Comparison of ENCODE assay signal across 12 mouse cellular contexts in the genomic region with DNA sequence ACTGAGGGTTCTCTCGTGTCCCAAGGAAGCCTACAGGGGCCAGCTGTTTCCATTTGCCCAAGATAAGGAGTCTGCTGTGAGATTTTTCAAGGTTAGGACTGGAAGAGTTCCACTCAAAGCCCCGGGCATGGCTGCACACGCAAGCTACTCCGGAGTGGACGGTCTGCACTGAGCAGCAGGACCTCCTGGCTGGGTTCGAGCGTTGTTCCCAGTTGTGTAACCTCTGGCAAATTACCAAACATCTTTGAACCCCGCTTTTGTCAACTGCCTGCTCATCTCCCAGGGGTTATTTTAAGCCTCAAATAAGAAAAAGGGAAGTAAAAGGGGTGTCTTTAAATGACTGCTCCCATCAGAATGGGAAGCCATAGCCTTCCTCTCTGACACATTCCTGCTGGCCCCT. TPM values are rescaled to one million over a fixed set of nuclear protein-coding genes. Genes with fewer than 3 reads are reported as not detected.
DNase-seq lines count a peak whose midpoint lies in the region; ATAC-seq and TF ChIP-seq lines count a peak whose summit lies in the region.
"Had no signal": no experiment of that assay in that cellular context is flagged by ENCODE, and none has a peak within 500 bp of the region (broad histone marks: within the 10 kb centered on the region; RNA-seq: fewer than 3 reads in every experiment).

No protein-coding gene starts in this region.

- no peak overlapping the region for H3K4me2 ChIP-seq in kidney, postnatal 0 days (ENCODE audit: low read length)
- H3K4me2 ChIP-seq in kidney, embryonic 14.5 days (replicated peaks; ENCODE audit: low read depth, low read length), result no peak overlapping the region

- DNase-seq in kidney, postnatal 0 days (ENCODE audit: low spot score), result no peak
- peak; percentile 60 for DNase-seq in 416B (ENCODE audit: low read depth)
- DNase-seq in MEL-GATA-1-ER (ENCODE audit: extremely low read depth, low read depth), result peak; percentile 59
- DNase-seq in lung, postnatal 10 days, result peak; percentile 31
- DNase-seq in c-Kit-positive CD71-positive TER-119-positive erythroid progenitor cells, embryonic 14.5 days (ENCODE audit: low spot score), result no peak
- no peak for DNase-seq in thymus, postnatal 0 days (ENCODE audit: low spot score)
- DNase-seq: cerebellum, adult 2 months; right cerebral cortex, postnatal 14 days; thymus, postnatal 36 days had no signal

- peaks cover 34% of the 10 kb centered on the region for H3K4me1 ChIP-seq in kidney, postnatal 0 days (replicated peaks; ENCODE audit: insufficient read depth, low read length)
- H3K4me1 ChIP-seq in kidney, embryonic 14.5 days (ENCODE audit: control insufficient read depth, insufficient read depth, low read length), result peaks cover 56% of the 10 kb centered on the region

- H3K36me3 ChIP-seq in kidney, postnatal 0 days (ENCODE audit: insufficient read depth, low read length), result peaks cover 26% of the 10 kb centered on the region; the same call in 1 of the 2 replicates
- peaks cover 54% of the 10 kb centered on the region for H3K36me3 ChIP-seq in kidney, embryonic 14.5 days (ENCODE audit: control insufficient read depth, insufficient read depth, low read length)

- no peaks in the 10 kb centered on the region for H3K27me3 ChIP-seq in kidney, postnatal 0 days (ENCODE audit: insufficient read depth, low read length)
- H3K27me3 ChIP-seq in kidney, embryonic 14.5 days (ENCODE audit: control insufficient read depth, insufficient read depth, low read length), result no peaks in the 10 kb centered on the region

- no peaks in the 10 kb centered on the region for H3K9me3 ChIP-seq in kidney, postnatal 0 days (replicated peaks; ENCODE audit: low read length)
- no peaks in the 10 kb centered on the region for H3K9me3 ChIP-seq in kidney, embryonic 14.5 days (ENCODE audit: control insufficient read depth, low read length)

- no peak for ATAC-seq in kidney, postnatal 0 days (replicated peaks; ENCODE audit: low FRiP score, low read depth)
- ATAC-seq in kidney, embryonic 14.5 days (ENCODE audit: low FRiP score, low TSS enrichment), result no peak
- ATAC-seq: hindbrain, postnatal 0 days had no signal

- H3K9ac ChIP-seq in kidney, postnatal 0 days (ENCODE audit: low read depth, low read length), result no peak overlapping the region
- H3K9ac ChIP-seq in kidney, embryonic 14.5 days (ENCODE audit: low read depth, low read length), result no peak overlapping the region

- peak overlapping the region; percentile 54 for H3K27ac ChIP-seq in kidney, postnatal 0 days
- H3K27ac ChIP-seq in kidney, embryonic 14.5 days (ENCODE audit: low read depth, low read length), result no peak overlapping the region
- H3K27ac ChIP-seq: hindbrain, postnatal 0 days had no signal

- no peak for TF ChIP-seq CTCF in kidney, postnatal 0 days (IDR thresholded peaks at IDR 0.05; ENCODE audit: low read depth)

- WGBS in kidney, postnatal 0 days, result 75% methylated on average over 8 of the region's 8 CpGs
- 91% methylated on average over 8 of the region's 8 CpGs for WGBS in kidney, embryonic 14.5 days

- H3K4me3 ChIP-seq in kidney, postnatal 0 days (replicated peaks; ENCODE audit: low read depth, low read length), result no peak overlapping the region
- no peak overlapping the region for H3K4me3 ChIP-seq in kidney, embryonic 14.5 days (ENCODE audit: low read length)
- H3K4me3 ChIP-seq: erythroblast, embryonic 14.5 days had no signal

RNA-seq across cellular contexts. Expression of gene Lrp1, which starts 26.5 kb away (rescaled TPM):
- polyA plus RNA-seq in kidney, postnatal 0 days (2015; fragmentation: Nextera tagmentation; extraction: Ambion mirVana), result 42.6 and 44.5 TPM in 2 replicates
- polyA plus RNA-seq in kidney, embryonic 14.5 days (2014; fragmentation: Nextera tagmentation; extraction: Ambion mirVana), result 44.2 and 54.9 TPM in 2 replicates
- 8.0 and 8.6 TPM in 2 replicates for polyA plus RNA-seq in thymus, postnatal 0 days (2015; fragmentation: Nextera tagmentation; extraction: Ambion mirVana)

RNA-seq across cellular contexts. Expression of gene Stat6, which starts 48.4 kb away (rescaled TPM):
- polyA plus RNA-seq in kidney, postnatal 0 days (2015; fragmentation: Nextera tagmentation; extraction: Ambion mirVana), result 26.2 and 27.0 TPM in 2 replicates
- polyA plus RNA-seq in kidney, embryonic 14.5 days (2014; fragmentation: Nextera tagmentation; extraction: Ambion mirVana), result 14.0 and 18.9 TPM in 2 replicates
- 38.4 and 47.9 TPM in 2 replicates for polyA plus RNA-seq in thymus, postnatal 0 days (2015; fragmentation: Nextera tagmentation; extraction: Ambion mirVana)

Comparison
In these comparisons a context has a peak if more than half of its experiments do, and no peak if none do; other contexts are left out.
1. DNase-seq: peak in 416B (single experiment), MEL-GATA-1-ER (single experiment) and lung, postnatal 10 days (single experiment); none in kidney, postnatal 0 days (single experiment), c-Kit-positive CD71-positive TER-119-positive erythroid progenitor cells, embryonic 14.5 days (single experiment) and thymus, postnatal 0 days (single experiment).